In genomic region chr10:99354352-99354751, GRCm38 (mm10) we compare ENCODE assay signal across 22 mouse cellular contexts.
DNase-seq lines count a peak whose midpoint lies in the region; ATAC-seq and TF ChIP-seq lines count a peak whose summit lies in the region.
"Had no signal": no experiment of that assay in that cellular context is flagged by ENCODE, and none has a peak within 500 bp of the region (broad histone marks: within the 10 kb centered on the region; RNA-seq: fewer than 3 reads in every experiment).

No protein-coding gene starts in this region.

- no peak for TF ChIP-seq CTCF in kidney, adult 2 months (conservative IDR thresholded peaks at IDR 0.05; ENCODE audit: insufficient read depth, insufficient read length, low read depth, low read length)
- TF ChIP-seq CTCF in stomach, postnatal 0 days (IDR thresholded peaks at IDR 0.05; ENCODE audit: low read depth): no peak

- no peak overlapping the region for H3K4me2 ChIP-seq in stomach, embryonic 16.5 days (ENCODE audit: low read depth, low read length)
- no peak overlapping the region for H3K4me2 ChIP-seq in stomach, postnatal 0 days (replicated peaks; ENCODE audit: low read depth)
- peak overlapping the region; percentile 52; the same call in 1 of the 2 replicates for H3K4me2 ChIP-seq in limb, embryonic 12.5 days
- H3K4me2 ChIP-seq in midbrain, embryonic 14.5 days (ENCODE audit: low read length): no peak overlapping the region
- H3K4me2 ChIP-seq: liver, embryonic 15.5 days; lung, embryonic 15.5 days; midbrain, embryonic 11.5 days had no signal

- H3K4me3 ChIP-seq in kidney, adult 2 months (ENCODE audit: insufficient read depth, low read depth, low read length): no peak overlapping the region
- H3K4me3 ChIP-seq in stomach, embryonic 16.5 days (replicated peaks; ENCODE audit: low read length): no peak overlapping the region
- no peak overlapping the region for H3K4me3 ChIP-seq in stomach, postnatal 0 days (ENCODE audit: low read depth, low read length)
- H3K4me3 ChIP-seq in limb, embryonic 12.5 days (replicated peaks): no peak overlapping the region
- H3K4me3 ChIP-seq in midbrain, embryonic 14.5 days (replicated peaks; ENCODE audit: low read depth, low read length): no peak overlapping the region
- H3K4me3 ChIP-seq: forebrain, embryonic 13.5 days; kidney, embryonic 15.5 days; liver, embryonic 15.5 days; lung, embryonic 15.5 days had no signal

- no peaks in the 10 kb centered on the region for H3K9me3 ChIP-seq in stomach, embryonic 16.5 days (replicated peaks; ENCODE audit: control insufficient read depth, low read length)
- no peaks in the 10 kb centered on the region for H3K9me3 ChIP-seq in stomach, postnatal 0 days (ENCODE audit: control insufficient read depth, low read length)
- H3K9me3 ChIP-seq in limb, embryonic 12.5 days: no peaks in the 10 kb centered on the region
- no peaks in the 10 kb centered on the region for H3K9me3 ChIP-seq in midbrain, embryonic 14.5 days (ENCODE audit: control insufficient read depth, low read length)
- H3K9me3 ChIP-seq: forebrain, embryonic 13.5 days; kidney, embryonic 15.5 days; liver, embryonic 15.5 days; lung, embryonic 15.5 days had no signal

- DNase-seq in kidney, adult 2 months: no peak
- DNase-seq in kidney, postnatal 14 days: no peak
- no peak for DNase-seq in stomach, postnatal 0 days (ENCODE audit: low spot score)
- DNase-seq in heart, postnatal 10 days: no peak
- DNase-seq in midbrain, embryonic 14.5 days: no peak
- no peak for DNase-seq in embryo, embryonic 9.5 days (ENCODE audit: extremely low spot score)
- DNase-seq: cerebellum, adult 18-20 months; cerebellum, postnatal 10 days; gastrocnemius, postnatal 14 days; liver; retina, postnatal 1 day; right cerebral cortex, postnatal 25 days had no signal

- no peaks in the 10 kb centered on the region for H3K36me3 ChIP-seq in kidney, adult 2 months (ENCODE audit: control insufficient read depth, insufficient read depth, low read length)
- no peaks in the 10 kb centered on the region for H3K36me3 ChIP-seq in stomach, embryonic 16.5 days (ENCODE audit: control insufficient read depth, insufficient read depth, low read length)
- no peaks in the 10 kb centered on the region for H3K36me3 ChIP-seq in stomach, postnatal 0 days (ENCODE audit: control insufficient read depth, insufficient read depth, low read length)
- H3K36me3 ChIP-seq in limb, embryonic 12.5 days: no peaks in the 10 kb centered on the region
- no peaks in the 10 kb centered on the region for H3K36me3 ChIP-seq in midbrain, embryonic 14.5 days (ENCODE audit: control insufficient read depth, insufficient read depth, low read length)
- H3K36me3 ChIP-seq: kidney, embryonic 15.5 days; liver, embryonic 15.5 days; lung, embryonic 15.5 days had no signal

- no peak for TF ChIP-seq POLR2A in kidney, adult 2 months (IDR thresholded peaks at IDR 0.05; ENCODE audit: low read depth, low read length)

- no peak for ATAC-seq in stomach, embryonic 16.5 days (ENCODE audit: insufficient read depth, low FRiP score)
- ATAC-seq in stomach, postnatal 0 days (ENCODE audit: low FRiP score, low TSS enrichment): no peak
- ATAC-seq in limb, embryonic 12.5 days (ENCODE audit: insufficient number of reproducible peaks, insufficient read depth, low FRiP score, low TSS enrichment, low read depth): no peak
- no peak for ATAC-seq in midbrain, embryonic 14.5 days (ENCODE audit: low FRiP score, low TSS enrichment)
- ATAC-seq: forebrain, embryonic 13.5 days; hindbrain, embryonic 16.5 days had no signal

- 51% methylated on average over 2 of the region's 2 CpGs for WGBS in kidney, adult 2 months
- 83% methylated on average over 2 of the region's 2 CpGs for WGBS in stomach, embryonic 16.5 days
- 81% methylated on average over 2 of the region's 2 CpGs for WGBS in stomach, postnatal 0 days
- 47% methylated on average over 2 of the region's 2 CpGs for WGBS in limb, embryonic 12.5 days
- 91% methylated on average over 2 of the region's 2 CpGs for WGBS in midbrain, embryonic 14.5 days

- H3K9ac ChIP-seq in stomach, embryonic 16.5 days (ENCODE audit: low read length): no peak overlapping the region
- no peak overlapping the region for H3K9ac ChIP-seq in stomach, postnatal 0 days (ENCODE audit: low read length)
- H3K9ac ChIP-seq in limb, embryonic 12.5 days (replicated peaks): no peak overlapping the region
- H3K9ac ChIP-seq in midbrain, embryonic 14.5 days (replicated peaks; ENCODE audit: low read length): no peak overlapping the region
- H3K9ac ChIP-seq: forebrain, embryonic 13.5 days; kidney, embryonic 15.5 days; liver, embryonic 15.5 days; lung, embryonic 15.5 days had no signal

- no peak for TF ChIP-seq EP300 in stomach, postnatal 0 days (optimal IDR thresholded peaks at IDR 0.05)

- no peaks in the 10 kb centered on the region; the same call in 1 of the 2 replicates for H3K4me1 ChIP-seq in kidney, adult 2 months (ENCODE audit: control insufficient read depth, insufficient read depth, low read length)
- no peaks in the 10 kb centered on the region for H3K4me1 ChIP-seq in stomach, embryonic 16.5 days (ENCODE audit: control insufficient read depth, insufficient read depth, low read length)
- H3K4me1 ChIP-seq in stomach, postnatal 0 days (replicated peaks; ENCODE audit: control insufficient read depth, insufficient read depth): no peaks in the 10 kb centered on the region
- H3K4me1 ChIP-seq in limb, embryonic 12.5 days (replicated peaks): peaks cover 20% of the 10 kb centered on the region
- H3K4me1 ChIP-seq in midbrain, embryonic 14.5 days (ENCODE audit: control insufficient read depth, insufficient read depth, low read length): peaks cover 6% of the 10 kb centered on the region; the same call in 1 of the 2 replicates
- H3K4me1 ChIP-seq: lung, embryonic 15.5 days had no signal

- intact Hi-C loops in heart, postnatal 10 days (cut with DNase I): no loop called here

- peak overlapping the region; percentile 16; the same call in 1 of the 2 replicates for H3K27ac ChIP-seq in kidney, adult 2 months (ENCODE audit: insufficient read depth, low read depth, low read length)
- 0 out of 2 replicates have a peak overlapping the region, but pooled peaks have one; percentile 10 for H3K27ac ChIP-seq in stomach, embryonic 16.5 days (ENCODE audit: low read length)
- no peak overlapping the region for H3K27ac ChIP-seq in stomach, postnatal 0 days (replicated peaks)
- no peak overlapping the region for H3K27ac ChIP-seq in limb, embryonic 12.5 days
- H3K27ac ChIP-seq in midbrain, embryonic 14.5 days (replicated peaks; ENCODE audit: low read depth, low read length): no peak overlapping the region
- H3K27ac ChIP-seq: forebrain, embryonic 13.5 days; kidney, embryonic 15.5 days; liver, embryonic 15.5 days; lung, embryonic 15.5 days had no signal

- H3K27me3 ChIP-seq in kidney, adult 2 months (replicated peaks; ENCODE audit: control insufficient read depth, insufficient read depth, low read length): no peaks in the 10 kb centered on the region
- no peaks in the 10 kb centered on the region for H3K27me3 ChIP-seq in stomach, embryonic 16.5 days (ENCODE audit: control insufficient read depth, insufficient read depth, low read length)
- H3K27me3 ChIP-seq in stomach, postnatal 0 days (ENCODE audit: control insufficient read depth, insufficient read depth, low read length): no peaks in the 10 kb centered on the region
- no peaks in the 10 kb centered on the region for H3K27me3 ChIP-seq in limb, embryonic 12.5 days
- no peaks in the 10 kb centered on the region for H3K27me3 ChIP-seq in midbrain, embryonic 14.5 days (ENCODE audit: control insufficient read depth, insufficient read depth, low read length)
- H3K27me3 ChIP-seq: CH12.LX; kidney, embryonic 15.5 days; liver, embryonic 15.5 days; lung, embryonic 15.5 days; Patski had no signal

Comparison
In these comparisons a context has a peak if more than half of its experiments do, and no peak if none do; other contexts are left out.
1. H3K27ac ChIP-seq: peak in kidney, adult 2 months (single experiment) and stomach, embryonic 16.5 days (single experiment); none in stomach, postnatal 0 days (single experiment), limb, embryonic 12.5 days (single experiment) and midbrain, embryonic 14.5 days (single experiment).